Mouse (Mus musculus): ENCODE results near the gene Fcrlb.

Fcrlb gene

GRCm38 (mm10) chr1:170868107-170868904 is 44.4 kb downstream of the Fcrlb start:
- DNase-seq, result peak; percentile 52

GRCm38 (mm10) chr1:170867691-170868105 is 45.0 kb downstream of the Fcrlb start, which contains the start of gene Atf6:
Atf6 (minus strand) TSS chr1:170867771.
- DNase-seq, result peak; percentile 92

GRCm38 (mm10) chr1:170866992-170867690 is 45.6 kb downstream of the Fcrlb start:
- peak; percentile 17 for DNase-seq

GRCm38 (mm10) chr1:170865406-170865805 is 47.3 kb downstream of the Fcrlb start:
- no peak for DNase-seq

DNA sequence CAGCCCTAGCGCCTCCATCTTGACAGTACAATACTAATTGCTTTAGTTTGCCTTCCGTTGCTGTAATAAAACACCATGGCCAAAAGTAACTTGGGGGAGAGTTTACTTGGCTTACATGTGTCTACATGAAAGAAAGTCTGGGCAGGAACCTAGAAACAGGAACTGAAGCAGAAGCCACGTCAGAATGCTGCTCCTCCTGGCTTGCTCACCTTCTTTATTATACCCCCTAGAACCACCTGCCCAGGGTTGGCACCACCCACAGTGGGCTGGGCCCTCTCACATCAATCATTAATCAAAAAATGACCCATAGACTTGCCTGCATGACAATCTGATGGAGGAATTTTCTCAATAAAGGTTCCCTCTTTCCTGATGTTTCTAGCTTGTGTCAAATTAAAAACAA is 48.0 kb downstream of the Fcrlb start:
- no peak for DNase-seq

DNA sequence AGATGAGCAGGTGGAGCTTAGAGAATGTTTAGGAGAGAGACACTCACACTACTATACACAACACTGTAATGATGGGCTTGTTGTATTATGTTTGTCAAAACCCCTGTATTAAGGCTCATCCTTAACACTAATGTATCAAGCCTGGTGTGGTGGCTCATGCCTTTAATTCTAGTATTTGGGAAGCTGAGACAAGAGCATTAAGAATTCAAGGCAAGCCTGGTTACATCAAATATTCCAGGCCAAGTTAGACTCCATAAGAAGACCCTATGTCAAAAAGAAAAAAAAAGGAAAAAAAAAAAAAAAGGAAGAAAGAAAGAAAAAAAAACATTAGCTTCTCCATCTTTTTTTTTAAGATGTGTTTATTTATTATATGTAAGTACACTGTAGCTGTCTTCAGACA is 48.5 kb downstream of the Fcrlb start:
- DNase-seq, result no peak

GRCm38 (mm10) chr1:170863033-170863432 is 49.7 kb downstream of the Fcrlb start:
- no peak for DNase-seq

- DNase-seq, result no peak
These were observed 50.4 kb downstream of the Fcrlb start for GRCm38 (mm10) chr1:170862435-170862717.

GRCm38 (mm10) chr1:170861671-170862434 is 50.9 kb downstream of the Fcrlb start:
- no peak for DNase-seq

DNA sequence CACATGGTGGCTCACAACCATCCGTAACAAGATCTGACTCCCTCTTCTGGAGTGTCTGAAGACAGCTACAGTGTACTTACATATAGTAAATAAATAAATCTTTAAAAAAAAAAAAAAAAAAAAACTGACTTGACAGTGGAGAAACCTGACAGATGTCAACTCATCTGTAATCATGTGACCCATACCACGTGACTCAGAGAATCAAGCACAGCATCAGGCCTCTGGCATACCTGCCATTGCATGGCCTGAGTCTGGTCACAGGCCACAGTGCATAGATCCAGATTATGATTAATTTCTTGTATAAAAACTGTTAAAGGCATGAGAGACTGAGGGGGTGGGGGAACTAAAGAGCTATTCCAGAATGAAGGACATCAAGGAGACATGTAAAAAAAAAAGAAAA is 53.9 kb downstream of the Fcrlb start:
- DNase-seq, result no peak

DNA sequence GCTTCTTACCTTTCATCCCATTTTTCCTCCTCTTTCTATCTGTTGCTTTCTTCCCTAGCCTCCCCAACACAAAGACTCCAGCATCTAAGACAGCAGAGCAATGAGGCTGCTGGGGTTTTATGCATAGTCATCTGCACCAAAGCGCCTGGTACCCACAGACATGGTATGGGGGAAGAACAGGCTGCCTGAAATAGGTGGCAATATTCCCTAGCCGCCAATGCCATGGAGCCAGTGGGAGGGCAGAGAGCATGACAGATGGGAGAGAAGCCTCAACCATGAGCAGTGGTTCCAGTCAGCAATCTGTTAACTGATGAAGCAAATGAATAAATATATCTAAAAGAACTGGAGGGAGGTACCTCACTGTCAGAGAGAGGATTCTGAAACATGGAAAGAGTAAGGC is 55.4 kb downstream of the Fcrlb start:
- no peak for DNase-seq
